Mouse (Mus musculus) erythroblast, embryonic 14.5 days (primary cell): ENCODE measurements around the gene Hydin.

Source experiments
- GATA1 ChIP-seq: IDR thresholded peaks from 2 replicates; pipeline ENCODE4 v1.6.1; 2012; ENCODE audit warnings: low read length, inconsistent platforms, mixed read lengths
- TAL1 ChIP-seq: IDR thresholded peaks from 3 replicates; pipeline ENCODE4 v1.6.1; 2012; ENCODE audit warnings: low read length, inconsistent platforms, mixed read lengths

GRCm38 (mm10) chr8:110465606-110466005 lies 198.8 kb downstream of the Hydin start:
- TF ChIP-seq GATA1 (no peak), TAL1 (no peak)
